Mouse (Mus musculus): Measurements from ENCODE around the gene Stub1. TPM values are rescaled to one million over a fixed set of nuclear protein-coding genes. Genes with fewer than 3 reads are reported as not detected.
"Not testable (repeated sequence)": the region's sequence is repeated elsewhere in the genome, so short reads cannot be mapped to it uniquely, and the experiment has no call there.

Stub1 gene
- polyA plus RNA-seq, 1 experiment from 2014 or later, result 298 TPM

- no peak for ATAC-seq (ENCODE audit: insufficient number of reproducible peaks, insufficient read depth, low FRiP score, low read depth)
- no peaks in the 10 kb centered on the region for H3K27me3 ChIP-seq (ENCODE audit: control insufficient read depth, insufficient read depth, low read length)
- H3K9ac ChIP-seq (ENCODE audit: low read length), result peak overlapping the region; percentile 81
- WGBS, result 9% methylated on average over 14 of the region's 14 CpGs
- H3K36me3 ChIP-seq (ENCODE audit: control insufficient read depth, insufficient read depth, low read length), result peaks cover 16% of the 10 kb centered on the region; the same call in 1 of the 2 replicates
- peak overlapping the region; percentile 58 to 77 for H3K4me3 ChIP-seq (ENCODE audit: control insufficient read depth in 1 of 2, insufficient read depth in 1 of 2, low read depth in 1 of 2, low read length in 2 of 2)
- peak overlapping the region; percentile 51 to 89 for H3K27ac ChIP-seq (replicated peaks in 1 of 2; ENCODE audit: control insufficient read depth in 1 of 2, insufficient read depth in 1 of 2, low read depth in 2 of 2, low read length in 2 of 2)
- H3K4me2 ChIP-seq (ENCODE audit: low read length), result peak overlapping the region; percentile 90
- no peaks in the 10 kb centered on the region for H3K9me3 ChIP-seq (ENCODE audit: control insufficient read depth, low read length)
- peaks cover 13 to 23% of the 10 kb centered on the region in 2 experiments for H3K4me1 ChIP-seq (ENCODE audit: control insufficient read depth in 2 of 2, insufficient read depth in 2 of 2, low read length in 2 of 2)
Measured at GRCm38 (mm10) chr17:25874148-25874720, 41.0 kb upstream of the Stub1 start.

GRCm38 (mm10) chr17:25873405-25874147 lies 40.4 kb upstream of the Stub1 start:
- H3K27me3 ChIP-seq (ENCODE audit: control insufficient read depth, insufficient read depth, low read length), result no peaks in the 10 kb centered on the region
- H3K36me3 ChIP-seq (ENCODE audit: control insufficient read depth, insufficient read depth, low read length), result peaks cover 10% of the 10 kb centered on the region; the same call in 1 of the 2 replicates
- H3K27ac ChIP-seq (replicated peaks in 1 of 2; ENCODE audit: control insufficient read depth in 1 of 2, insufficient read depth in 1 of 2, low read depth in 2 of 2, low read length in 2 of 2), result peak overlapping the region in 1 of 2 experiments; percentile 89; a peak in 2 of 4 replicates
- peak overlapping the region; percentile 81 for H3K9ac ChIP-seq (ENCODE audit: low read length)
- H3K9me3 ChIP-seq (ENCODE audit: control insufficient read depth, low read length), result no peaks in the 10 kb centered on the region
- H3K4me3 ChIP-seq (ENCODE audit: control insufficient read depth in 1 of 2, insufficient read depth in 1 of 2, low read depth in 1 of 2, low read length in 2 of 2), result no peak overlapping the region
- 71% methylated on average over 11 of the region's 11 CpGs for WGBS
- peak overlapping the region; percentile 90 for H3K4me2 ChIP-seq (ENCODE audit: low read length)
- peaks cover 16 to 29% of the 10 kb centered on the region in 2 experiments for H3K4me1 ChIP-seq (ENCODE audit: control insufficient read depth in 2 of 2, insufficient read depth in 2 of 2, low read length in 2 of 2)
- ATAC-seq (ENCODE audit: insufficient number of reproducible peaks, insufficient read depth, low FRiP score, low read depth), result no peak

- no peaks in the 10 kb centered on the region for H3K9me3 ChIP-seq (ENCODE audit: control insufficient read depth, low read length)
- no peak overlapping the region for H3K9ac ChIP-seq (ENCODE audit: low read length)
- no peak overlapping the region for H3K27ac ChIP-seq (replicated peaks in 1 of 2; ENCODE audit: control insufficient read depth in 1 of 2, insufficient read depth in 1 of 2, low read depth in 2 of 2, low read length in 2 of 2)
- ATAC-seq (ENCODE audit: insufficient number of reproducible peaks, insufficient read depth, low FRiP score, low read depth), result no peak
- whole genome bisulfite sequencing, result 77% methylated on average over 3 of the region's 3 CpGs
- H3K4me3 ChIP-seq (ENCODE audit: control insufficient read depth in 1 of 2, insufficient read depth in 1 of 2, low read depth in 1 of 2, low read length in 2 of 2), result no peak overlapping the region
- no peak overlapping the region for H3K4me2 ChIP-seq (ENCODE audit: low read length)
- H3K36me3 ChIP-seq (ENCODE audit: control insufficient read depth, insufficient read depth, low read length), result peaks cover 1% of the 10 kb centered on the region; the same call in 1 of the 2 replicates
- peaks cover 16 to 29% of the 10 kb centered on the region in 2 experiments for H3K4me1 ChIP-seq (ENCODE audit: control insufficient read depth in 2 of 2, insufficient read depth in 2 of 2, low read length in 2 of 2)
- no peaks in the 10 kb centered on the region for H3K27me3 ChIP-seq (ENCODE audit: control insufficient read depth, insufficient read depth, low read length)
Measured at GRCm38 (mm10) chr17:25872676-25873075, 39.5 kb upstream of the Stub1 start.

GRCm38 (mm10) chr17:25871566-25871965 lies 38.4 kb upstream of the Stub1 start:
- H3K9ac ChIP-seq (ENCODE audit: low read length); H3K27ac ChIP-seq (replicated peaks in 1 of 2; ENCODE audit: control insufficient read depth in 1 of 2, insufficient read depth in 1 of 2, low read depth in 2 of 2, low read length in 2 of 2); H3K4me2 ChIP-seq (ENCODE audit: low read length); H3K9me3 ChIP-seq (ENCODE audit: control insufficient read depth, low read length); H3K27me3 ChIP-seq (ENCODE audit: control insufficient read depth, insufficient read depth, low read length); H3K36me3 ChIP-seq (ENCODE audit: control insufficient read depth, insufficient read depth, low read length); ATAC-seq (ENCODE audit: insufficient number of reproducible peaks, insufficient read depth, low FRiP score, low read depth); H3K4me3 ChIP-seq (ENCODE audit: control insufficient read depth in 1 of 2, insufficient read depth in 1 of 2, low read depth in 1 of 2, low read length in 2 of 2): not testable (repeated sequence)
- peaks cover 20 to 34% of the 10 kb centered on the region in 2 experiments for H3K4me1 ChIP-seq (ENCODE audit: control insufficient read depth in 2 of 2, insufficient read depth in 2 of 2, low read length in 2 of 2)

GRCm38 (mm10) chr17:25869954-25870353 lies 36.8 kb upstream of the Stub1 start:
- ATAC-seq (ENCODE audit: insufficient number of reproducible peaks, insufficient read depth, low FRiP score, low read depth), result no peak
- no peaks in the 10 kb centered on the region for H3K27me3 ChIP-seq (ENCODE audit: control insufficient read depth, insufficient read depth, low read length)
- no peaks in the 10 kb centered on the region for H3K9me3 ChIP-seq (ENCODE audit: control insufficient read depth, low read length)
- H3K4me2 ChIP-seq (ENCODE audit: low read length), result no peak overlapping the region
- H3K36me3 ChIP-seq (ENCODE audit: control insufficient read depth, insufficient read depth, low read length), result peaks cover 11% of the 10 kb centered on the region; the same call in 1 of the 2 replicates
- whole genome bisulfite sequencing, result 89% methylated on average over 2 of the region's 2 CpGs
- H3K27ac ChIP-seq (replicated peaks in 1 of 2; ENCODE audit: control insufficient read depth in 1 of 2, insufficient read depth in 1 of 2, low read depth in 2 of 2, low read length in 2 of 2), result no peak overlapping the region
- H3K4me1 ChIP-seq (ENCODE audit: control insufficient read depth in 2 of 2, insufficient read depth in 2 of 2, low read length in 2 of 2), result peaks cover 13 to 30% of the 10 kb centered on the region in 2 experiments
- no peak overlapping the region for H3K9ac ChIP-seq (ENCODE audit: low read length)
- H3K4me3 ChIP-seq (ENCODE audit: control insufficient read depth in 1 of 2, insufficient read depth in 1 of 2, low read depth in 1 of 2, low read length in 2 of 2), result no peak overlapping the region

- no peak overlapping the region for H3K27ac ChIP-seq (replicated peaks in 1 of 2; ENCODE audit: control insufficient read depth in 1 of 2, insufficient read depth in 1 of 2, low read depth in 2 of 2, low read length in 2 of 2)
- no peak for ATAC-seq (ENCODE audit: insufficient number of reproducible peaks, insufficient read depth, low FRiP score, low read depth)
- 90% methylated on average over 8 of the region's 8 CpGs for WGBS
Measured at GRCm38 (mm10) chr17:25869498-25869897, 36.3 kb upstream of the Stub1 start.

GRCm38 (mm10) chr17:25868601-25869191 lies 35.5 kb upstream of the Stub1 start, which contains the start of gene Mcrip2:
Mcrip2 (minus strand) TSS chr17:25868764.
- H3K4me1 ChIP-seq (ENCODE audit: control insufficient read depth in 2 of 2, insufficient read depth in 2 of 2, low read length in 2 of 2), result peaks cover 7 to 21% of the 10 kb centered on the region in 2 experiments
- ATAC-seq (ENCODE audit: insufficient number of reproducible peaks, insufficient read depth, low FRiP score, low read depth), result peak; percentile 79

More at GRCm38 (mm10) chr17:25869498-25869897, 36.3 kb upstream of the Stub1 start:
- no peaks in the 10 kb centered on the region for H3K9me3 ChIP-seq (ENCODE audit: control insufficient read depth, low read length)
- no peak overlapping the region for H3K4me3 ChIP-seq (ENCODE audit: control insufficient read depth in 1 of 2, insufficient read depth in 1 of 2, low read depth in 1 of 2, low read length in 2 of 2)
- no peaks in the 10 kb centered on the region for H3K27me3 ChIP-seq (ENCODE audit: control insufficient read depth, insufficient read depth, low read length)
- peaks cover 15% of the 10 kb centered on the region for H3K36me3 ChIP-seq (ENCODE audit: control insufficient read depth, insufficient read depth, low read length)
- no peak overlapping the region for H3K9ac ChIP-seq (ENCODE audit: low read length)
- H3K4me1 ChIP-seq (ENCODE audit: control insufficient read depth in 2 of 2, insufficient read depth in 2 of 2, low read length in 2 of 2), result peaks cover 13 to 29% of the 10 kb centered on the region in 2 experiments
- no peak overlapping the region for H3K4me2 ChIP-seq (ENCODE audit: low read length)

More at GRCm38 (mm10) chr17:25868601-25869191, 35.5 kb upstream of the Stub1 start, which contains the start of gene Mcrip2:
- WGBS, result 1% methylated on average over 24 of the region's 24 CpGs
- Histone ChIP-seq H3K9ac (ENCODE audit: low read length) (peak within 1 kb of the TSS; percentile 93), H3K4me3 (ENCODE audit: control insufficient read depth in 1 of 2, insufficient read depth in 1 of 2, low read depth in 1 of 2, low read length in 2 of 2) (peak within 1 kb of the TSS; percentile 84 to 92), H3K27ac (replicated peaks in 1 of 2; ENCODE audit: control insufficient read depth in 1 of 2, insufficient read depth in 1 of 2, low read depth in 2 of 2, low read length in 2 of 2) (peak within 1 kb of the TSS; percentile 73 to 97), H3K4me2 (ENCODE audit: low read length) (peak within 1 kb of the TSS; percentile 86), H3K9me3 (ENCODE audit: control insufficient read depth, low read length) (no peaks in the 10 kb centered on the region), H3K36me3 (ENCODE audit: control insufficient read depth, insufficient read depth, low read length) (peaks cover 23% of the 10 kb centered on the region), H3K27me3 (ENCODE audit: control insufficient read depth, insufficient read depth, low read length) (no peaks in the 10 kb centered on the region)

All from heart, embryonic 14.5 days (tissue).